8 mouse cellular contexts compared by ENCODE assay signal in the genomic region with DNA sequence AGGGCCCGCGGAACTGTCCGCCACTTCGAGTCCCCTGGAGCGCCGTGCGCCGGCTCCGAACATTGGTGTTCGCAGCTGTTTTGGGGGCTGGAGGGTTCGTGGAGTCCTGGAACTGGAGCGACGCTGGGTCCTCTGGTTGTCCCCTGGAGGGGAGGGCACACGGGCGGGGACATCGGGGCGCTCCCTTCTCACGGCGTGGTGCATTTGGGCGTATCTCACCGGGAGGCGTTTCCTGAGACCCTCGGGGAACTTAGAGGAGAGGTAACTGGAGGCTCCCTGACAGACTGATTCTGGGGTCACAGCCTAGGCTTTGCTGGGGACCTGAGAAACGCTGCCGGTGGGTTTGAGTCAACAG. TPM values are rescaled to one million over a fixed set of nuclear protein-coding genes. Genes with fewer than 3 reads are reported as not detected.
DNase-seq lines count a peak whose midpoint lies in the region; ATAC-seq and TF ChIP-seq lines count a peak whose summit lies in the region.

No protein-coding gene starts in this region.

- H3K4me3 ChIP-seq in kidney, embryonic 16.5 days (ENCODE audit: low read length), result peak overlapping the region; percentile 80
- H3K4me3 ChIP-seq in embryonic facial prominence, embryonic 10.5 days, result peak overlapping the region; percentile 83
- peak overlapping the region; percentile 48 for H3K4me3 ChIP-seq in hindbrain, postnatal 0 days (ENCODE audit: low read length)
- peak overlapping the region; percentile 42 for H3K4me3 ChIP-seq in midbrain, postnatal 0 days (ENCODE audit: low read depth, low read length)

- peak overlapping the region; percentile 86 for H3K4me2 ChIP-seq in kidney, embryonic 16.5 days (replicated peaks; ENCODE audit: low read depth, low read length)
- peak overlapping the region; percentile 59 for H3K4me2 ChIP-seq in hindbrain, postnatal 0 days (ENCODE audit: low read depth, low read length)
- H3K4me2 ChIP-seq in midbrain, postnatal 0 days (ENCODE audit: low read depth, low read length, poor library complexity, severe bottlenecking), result peak overlapping the region; percentile 63

- H3K27ac ChIP-seq in kidney, embryonic 16.5 days (ENCODE audit: low read length), result no peak overlapping the region
- H3K27ac ChIP-seq in embryonic facial prominence, embryonic 10.5 days (replicated peaks), result peak overlapping the region; percentile 49; the same call in 1 of the 2 replicates
- H3K27ac ChIP-seq in hindbrain, postnatal 0 days, result 0 out of 2 replicates have a peak overlapping the region, but pooled peaks have one; percentile 37
- H3K27ac ChIP-seq in midbrain, postnatal 0 days (ENCODE audit: low read depth, low read length), result no peak overlapping the region

- H3K36me3 ChIP-seq in kidney, embryonic 16.5 days (ENCODE audit: insufficient read depth, low read length), result no peaks in the 10 kb centered on the region
- H3K36me3 ChIP-seq in embryonic facial prominence, embryonic 10.5 days (replicated peaks), result no peaks in the 10 kb centered on the region
- H3K36me3 ChIP-seq in hindbrain, postnatal 0 days (ENCODE audit: insufficient read depth, low read length), result no peaks in the 10 kb centered on the region
- no peaks in the 10 kb centered on the region for H3K36me3 ChIP-seq in midbrain, postnatal 0 days (ENCODE audit: insufficient read depth, low read length)

- H3K27me3 ChIP-seq in kidney, embryonic 16.5 days (ENCODE audit: insufficient read depth, low read length), result peaks cover 48% of the 10 kb centered on the region
- H3K27me3 ChIP-seq in embryonic facial prominence, embryonic 10.5 days (replicated peaks; ENCODE audit: low read depth, poor library complexity, severe bottlenecking), result peaks cover 89% of the 10 kb centered on the region
- peaks cover 28% of the 10 kb centered on the region for H3K27me3 ChIP-seq in hindbrain, postnatal 0 days (ENCODE audit: insufficient read depth, low read length)
- peaks cover 55% of the 10 kb centered on the region for H3K27me3 ChIP-seq in midbrain, postnatal 0 days (ENCODE audit: insufficient read depth, low read length)

- H3K4me1 ChIP-seq in kidney, embryonic 16.5 days (ENCODE audit: insufficient read depth, low read length), result peaks cover 10% of the 10 kb centered on the region; the same call in 1 of the 2 replicates
- H3K4me1 ChIP-seq in embryonic facial prominence, embryonic 10.5 days, result peaks cover 17% of the 10 kb centered on the region
- peaks cover 4% of the 10 kb centered on the region; the same call in 1 of the 2 replicates for H3K4me1 ChIP-seq in hindbrain, postnatal 0 days (ENCODE audit: insufficient read depth, low read length)
- 0 out of 2 replicates have a peak, but pooled peaks cover 4% of the 10 kb centered on the region for H3K4me1 ChIP-seq in midbrain, postnatal 0 days (ENCODE audit: insufficient read depth, low read length)

- no peak for TF ChIP-seq CTCF in hindbrain, postnatal 0 days (IDR thresholded peaks at IDR 0.05; ENCODE audit: low read depth)
- no peak for TF ChIP-seq CTCF in midbrain, postnatal 0 days (IDR thresholded peaks at IDR 0.05)

- H3K9ac ChIP-seq in kidney, embryonic 16.5 days (replicated peaks; ENCODE audit: low read length), result peak overlapping the region; percentile 74
- H3K9ac ChIP-seq in hindbrain, postnatal 0 days (replicated peaks; ENCODE audit: low read length), result peak overlapping the region; percentile 39
- H3K9ac ChIP-seq in midbrain, postnatal 0 days (replicated peaks; ENCODE audit: low read length, poor library complexity, severe bottlenecking), result 0 out of 2 replicates have a peak overlapping the region, but pooled peaks have one; percentile 37

- no peak; the same call in 1 of the 2 replicates for ATAC-seq in kidney, embryonic 16.5 days (ENCODE audit: low FRiP score, low TSS enrichment)
- no peak for ATAC-seq in hindbrain, postnatal 0 days
- ATAC-seq in midbrain, postnatal 0 days (ENCODE audit: low FRiP score), result no peak; the same call in 1 of the 2 replicates

- no peak for DNase-seq in kidney, adult 11 months
- DNase-seq in embryonic facial prominence, embryonic 10.5 days (ENCODE audit: low spot score), result no peak
- DNase-seq in hindbrain, postnatal 0 days (ENCODE audit: low spot score), result no peak
- no peak for DNase-seq in midbrain, postnatal 0 days (ENCODE audit: low spot score)
- no peak for DNase-seq in frontal cortex, postnatal 36 days (ENCODE audit: low spot score in 2 of 2)
- no peak for DNase-seq in yolk sac, embryonic 10.5 days (ENCODE audit: low spot score)
- DNase-seq in kidney, adult 9 months, result no peak

- no peaks in the 10 kb centered on the region for H3K9me3 ChIP-seq in kidney, embryonic 16.5 days (ENCODE audit: low read length)
- H3K9me3 ChIP-seq in embryonic facial prominence, embryonic 10.5 days, result no peaks in the 10 kb centered on the region
- no peaks in the 10 kb centered on the region for H3K9me3 ChIP-seq in hindbrain, postnatal 0 days (ENCODE audit: low read length)
- no peaks in the 10 kb centered on the region for H3K9me3 ChIP-seq in midbrain, postnatal 0 days (ENCODE audit: low read length)

- WGBS in kidney, embryonic 16.5 days, result under 1% methylated on average over 25 of the region's 25 CpGs
- WGBS in embryonic facial prominence, embryonic 10.5 days, result under 1% methylated on average over 25 of the region's 25 CpGs
- under 1% methylated on average over 24 of the region's 25 CpGs for WGBS in hindbrain, postnatal 0 days
- 2% methylated on average over 19 of the region's 25 CpGs for WGBS in midbrain, postnatal 0 days

RNA-seq across cellular contexts. Expression of gene Ppara, which starts 1.0 kb away (rescaled TPM):
- polyA plus RNA-seq in kidney, embryonic 16.5 days (2015; fragmentation: Nextera tagmentation; extraction: Ambion mirVana), result 5.1 and 5.9 TPM in 2 replicates
- polyA plus RNA-seq in embryonic facial prominence, embryonic 10.5 days (2016; fragmentation: Nextera tagmentation; extraction: Ambion mirVana), result 0.29 and 0.75 TPM in 2 replicates
- total RNA-seq in hindbrain, postnatal 0 days (2014; rRNA removed), result 1.2 and 6.6 TPM in 2 replicates
- polyA plus RNA-seq in hindbrain, postnatal 0 days (2015; fragmentation: Nextera tagmentation; extraction: Ambion mirVana), result 1.9 and 2.7 TPM in 2 replicates
- total RNA-seq in midbrain, postnatal 0 days (2014; rRNA removed), result 1.6 TPM in 2 replicates
- polyA plus RNA-seq in midbrain, postnatal 0 days (2015; fragmentation: Nextera tagmentation; extraction: Ambion mirVana), result 0.86 and 2.8 TPM in 2 replicates

Comparison
In these comparisons a context has a peak if more than half of its experiments do, and no peak if none do; other contexts are left out.
1. H3K27ac ChIP-seq: peak in embryonic facial prominence, embryonic 10.5 days (single experiment) and hindbrain, postnatal 0 days (single experiment); none in kidney, embryonic 16.5 days (single experiment) and midbrain, postnatal 0 days (single experiment).
2. Peak in every context shown above with its lines, with median percentiles within 50 percentile points of each other: H3K4me2 ChIP-seq, H3K4me3 ChIP-seq and H3K9ac ChIP-seq.